Mouse (Mus musculus) cerebellum, adult 2 months (tissue): ENCODE data around the gene Akap5.

Experiments
- CTCF ChIP-seq: fragments of 200-500 bp; IDR thresholded peaks from 2 replicates; pipeline ENCODE4 v1.5.1; 2011; ENCODE audit warnings: low read depth, mild to moderate bottlenecking, control low read depth, low read length, moderate library complexity, borderline replicate concordance; ENCODE audit not compliant: insufficient read depth
- POLR2A ChIP-seq: fragments of 200-500 bp; IDR thresholded peaks from 2 replicates; pipeline ENCODE4 v1.6.1; 2011; ENCODE audit warnings: low read length, control low read depth, borderline replicate concordance; ENCODE audit not compliant: insufficient read depth

DNA sequence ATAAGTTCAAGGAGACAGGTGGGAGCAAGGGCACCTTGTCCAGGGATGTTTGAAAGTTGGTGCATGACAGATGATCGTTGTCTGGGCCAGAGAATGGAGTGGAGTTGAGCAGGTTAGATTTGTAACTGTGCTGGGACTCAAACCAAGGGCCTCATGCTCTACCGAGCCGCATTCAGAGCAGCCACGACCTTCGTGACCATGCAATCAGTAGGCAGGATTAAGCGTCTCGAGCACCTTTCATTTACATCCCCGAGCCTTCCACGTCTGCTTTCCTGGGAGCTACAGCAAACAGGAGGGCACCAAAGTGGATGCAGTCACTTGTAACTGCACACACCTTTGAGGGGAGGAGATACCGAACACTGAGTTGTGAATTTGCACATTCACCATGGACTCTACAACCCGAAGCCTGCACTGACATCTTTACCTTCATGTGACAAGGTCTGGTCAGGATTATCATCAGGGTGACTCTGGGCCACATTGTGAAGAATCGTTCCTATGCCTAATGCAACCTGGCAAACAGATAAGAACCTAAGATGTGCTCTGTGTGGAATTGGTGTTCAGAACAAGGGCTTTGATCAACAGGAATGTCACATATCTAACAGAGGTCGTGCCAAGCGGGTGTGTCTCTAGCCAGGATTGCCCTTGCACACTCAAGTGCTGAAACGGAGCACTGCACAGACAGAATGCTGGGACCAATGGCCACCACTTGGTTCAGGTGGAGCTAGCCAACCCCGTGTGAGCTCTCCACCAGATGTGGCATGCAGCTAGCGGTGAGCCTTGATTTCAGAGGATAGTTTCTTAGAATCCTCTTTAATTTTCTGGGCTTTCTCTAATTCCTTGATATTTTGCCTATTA, 11.6 kb downstream of the Akap5 start:
- TF ChIP-seq CTCF (no peak), POLR2A (no peak)
